Mouse (Mus musculus) kidney, postnatal 4 days (tissue): ENCODE data around the gene Sdccag8.
"Not testable (repeated sequence)": the region's sequence is repeated elsewhere in the genome, so short reads cannot be mapped to it uniquely, and the experiment has no call there.

Source experiments
- DNase-seq, 2 experiments: peaks; one replicate each; pipeline ENCODE4 v3.0.0; 2021; ENCODE audit warnings: mixed read lengths in 2 of 2

The Sdccag8 gene

DNA sequence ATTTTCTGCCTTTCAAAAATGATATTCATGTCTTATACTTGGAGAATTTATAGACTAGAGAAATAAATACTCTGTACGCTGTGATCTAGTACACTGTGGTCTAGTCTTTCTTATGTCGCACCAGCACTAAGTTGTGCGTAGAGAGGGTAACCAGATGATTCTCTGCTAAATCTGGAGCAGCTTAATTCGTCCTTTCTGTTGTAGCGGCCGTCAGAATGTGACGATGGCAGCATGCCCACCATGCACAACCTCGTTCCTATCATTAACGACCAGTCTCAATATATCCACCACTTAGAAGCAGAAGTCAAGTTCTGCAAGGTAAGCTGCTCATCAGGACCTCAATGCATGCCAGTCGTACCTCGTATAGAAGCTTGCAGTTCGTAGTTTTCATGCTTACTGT, 14.2 kb downstream of the Sdccag8 start:
- DNase-seq = no peak

DNA sequence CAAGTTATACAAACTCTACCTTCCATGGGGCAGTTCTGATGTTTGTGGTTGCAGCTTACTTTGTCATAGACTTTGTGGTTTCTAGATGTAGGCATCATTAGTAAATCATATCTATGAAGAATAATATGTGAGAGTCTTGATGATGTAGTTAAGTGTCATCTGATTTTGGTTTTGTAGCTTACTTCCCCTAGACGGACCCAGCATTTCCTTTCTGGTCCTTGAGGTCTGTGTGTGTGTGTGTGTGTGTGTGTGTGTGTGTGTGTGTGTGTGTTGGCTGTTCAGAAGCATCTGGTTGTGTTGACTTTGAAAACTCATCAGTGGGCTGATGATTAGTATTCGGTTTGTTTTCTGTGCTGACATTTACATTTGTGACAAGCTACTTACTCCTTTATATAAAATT, 17.6 kb downstream of the Sdccag8 start:
- no peak for DNase-seq

DNA sequence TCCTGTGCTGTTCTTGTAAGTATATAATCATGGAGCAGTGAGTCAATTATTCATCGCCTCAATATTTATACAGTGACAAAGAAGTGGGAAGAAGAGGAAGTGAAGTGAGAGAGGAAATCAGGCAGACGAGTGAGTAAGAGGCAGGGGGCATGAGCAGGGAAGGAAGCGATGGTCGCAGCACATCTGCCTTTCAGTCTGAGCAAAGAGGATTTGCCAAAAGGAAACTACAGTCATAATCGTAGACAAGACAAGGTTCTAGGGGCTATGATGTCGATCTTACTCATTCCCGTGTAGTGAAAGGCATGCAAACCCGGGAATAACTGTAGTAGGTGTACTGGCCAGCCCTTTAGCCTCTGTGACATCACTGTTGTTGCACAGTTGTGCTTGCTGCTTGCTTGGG, 18.1 kb downstream of the Sdccag8 start:
- DNase-seq = no peak

DNA sequence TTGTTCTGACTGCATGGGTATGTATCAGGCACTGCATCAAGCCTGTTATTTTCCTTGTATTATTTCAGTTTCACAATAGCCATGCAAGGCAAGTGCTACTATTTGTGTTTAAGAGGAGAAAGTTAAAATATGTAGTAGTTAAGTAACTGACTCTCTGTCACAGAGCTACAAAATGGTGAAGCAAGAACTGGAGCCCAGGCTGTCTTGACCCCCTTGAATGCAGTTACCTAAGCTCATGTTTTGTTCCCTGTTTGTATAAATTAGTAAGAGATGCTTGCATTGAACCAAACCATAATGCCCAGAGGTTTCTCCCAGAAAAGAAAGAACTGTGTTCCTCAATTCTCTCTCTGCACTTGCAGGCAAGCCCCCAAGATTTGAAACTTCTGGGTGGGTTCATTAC, 18.8 kb downstream of the Sdccag8 start:
- no peak for DNase-seq

DNA sequence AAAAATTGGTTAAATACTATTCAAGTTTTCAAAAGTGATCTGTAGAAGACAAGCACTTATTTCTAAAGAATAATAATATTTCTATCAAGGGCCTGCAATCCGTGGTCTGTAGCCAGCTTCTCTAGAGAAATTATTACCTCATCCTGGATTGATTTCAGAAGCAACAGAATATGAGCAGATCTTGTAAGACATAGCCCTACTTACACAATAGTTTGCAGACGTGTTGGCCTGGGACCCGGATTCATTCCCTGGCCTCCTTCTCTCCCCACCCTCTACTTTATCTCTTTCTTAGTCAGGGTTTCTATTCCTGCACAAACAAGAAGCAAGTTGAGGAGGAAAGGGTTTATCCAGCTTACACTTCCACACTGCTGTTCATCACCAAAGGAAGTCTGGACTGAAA, 19.5 kb downstream of the Sdccag8 start:
- no peak for DNase-seq

DNA sequence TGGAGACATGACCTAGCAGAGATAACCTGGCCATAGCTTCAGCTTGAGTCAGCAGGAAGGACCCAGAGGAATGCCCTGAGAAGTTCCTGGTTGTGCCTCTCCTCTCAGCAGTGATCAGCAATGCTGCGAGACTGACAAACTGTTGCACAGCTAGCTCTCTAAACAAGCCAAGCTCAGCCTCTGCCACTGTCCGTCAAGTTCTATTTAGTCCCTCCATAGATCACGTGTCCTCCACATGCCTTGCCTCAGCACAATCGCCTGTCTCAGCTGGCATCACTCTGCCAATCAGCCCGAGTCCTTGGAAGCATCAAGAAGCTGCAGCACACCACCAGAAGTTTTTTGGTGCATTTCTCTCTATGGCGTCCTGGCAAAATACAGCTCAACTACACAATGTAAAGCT, 20.4 kb downstream of the Sdccag8 start:
- DNase-seq = no peak

DNA sequence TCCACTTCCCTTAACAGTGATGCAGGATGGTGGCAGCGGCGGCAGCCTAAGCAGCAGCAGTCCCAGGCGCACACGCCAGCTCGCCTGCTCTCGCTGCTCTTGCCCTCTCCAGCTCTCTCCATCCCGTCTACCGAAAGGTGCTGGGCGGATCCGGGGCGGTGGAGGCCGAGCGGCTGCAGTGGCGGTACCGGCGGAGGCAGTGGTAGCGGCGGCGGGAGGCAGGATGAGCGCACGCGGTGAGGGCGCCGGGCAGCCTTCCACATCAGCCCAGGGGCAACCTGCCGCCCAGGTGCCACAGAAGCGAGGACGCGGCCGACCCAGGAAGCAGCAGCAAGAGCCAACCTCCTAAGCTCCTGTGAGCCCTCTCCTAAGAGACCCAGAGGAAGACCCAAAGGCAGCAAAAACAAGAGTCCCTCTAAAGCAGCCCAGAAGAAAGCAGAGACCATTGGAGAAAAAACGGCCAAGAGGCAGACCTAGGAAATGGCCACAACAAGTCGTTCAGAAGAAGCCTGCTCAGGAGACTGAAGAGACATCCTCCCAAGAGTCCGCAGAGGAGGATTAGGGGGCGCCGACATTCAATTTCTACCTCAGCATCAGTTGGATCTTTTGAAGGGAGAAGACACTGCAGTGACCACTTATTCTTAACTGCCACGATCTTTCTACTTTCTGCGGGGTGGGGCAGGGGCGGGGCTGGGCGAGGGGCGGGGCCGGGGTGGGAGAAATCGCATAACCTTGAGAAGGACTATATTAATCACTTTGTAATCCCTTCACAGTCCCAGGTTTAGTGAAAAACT, 21.2 kb downstream of the Sdccag8 start:
- DNase-seq = peak; percentile 37 to 50

DNA sequence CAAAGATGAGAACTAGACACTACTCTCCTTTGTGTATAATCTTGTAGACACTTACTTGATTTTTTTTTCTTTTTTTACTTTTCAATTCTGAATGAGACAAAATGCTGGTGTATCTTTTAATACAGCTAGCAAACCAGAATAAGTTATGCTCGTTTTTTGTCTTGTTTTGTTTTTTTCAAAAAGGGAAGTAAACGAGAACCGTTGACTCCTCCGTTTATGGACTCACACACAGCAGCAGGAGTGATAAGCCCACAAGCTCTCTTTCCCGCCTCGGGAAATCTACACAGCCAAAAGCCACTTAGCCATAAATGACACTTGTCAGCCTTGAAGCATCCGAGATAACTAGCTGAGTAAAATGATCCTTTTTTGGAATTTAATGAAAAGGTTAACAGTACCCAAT, 22.1 kb downstream of the Sdccag8 start:
- DNase-seq = not testable (repeated sequence)

DNA sequence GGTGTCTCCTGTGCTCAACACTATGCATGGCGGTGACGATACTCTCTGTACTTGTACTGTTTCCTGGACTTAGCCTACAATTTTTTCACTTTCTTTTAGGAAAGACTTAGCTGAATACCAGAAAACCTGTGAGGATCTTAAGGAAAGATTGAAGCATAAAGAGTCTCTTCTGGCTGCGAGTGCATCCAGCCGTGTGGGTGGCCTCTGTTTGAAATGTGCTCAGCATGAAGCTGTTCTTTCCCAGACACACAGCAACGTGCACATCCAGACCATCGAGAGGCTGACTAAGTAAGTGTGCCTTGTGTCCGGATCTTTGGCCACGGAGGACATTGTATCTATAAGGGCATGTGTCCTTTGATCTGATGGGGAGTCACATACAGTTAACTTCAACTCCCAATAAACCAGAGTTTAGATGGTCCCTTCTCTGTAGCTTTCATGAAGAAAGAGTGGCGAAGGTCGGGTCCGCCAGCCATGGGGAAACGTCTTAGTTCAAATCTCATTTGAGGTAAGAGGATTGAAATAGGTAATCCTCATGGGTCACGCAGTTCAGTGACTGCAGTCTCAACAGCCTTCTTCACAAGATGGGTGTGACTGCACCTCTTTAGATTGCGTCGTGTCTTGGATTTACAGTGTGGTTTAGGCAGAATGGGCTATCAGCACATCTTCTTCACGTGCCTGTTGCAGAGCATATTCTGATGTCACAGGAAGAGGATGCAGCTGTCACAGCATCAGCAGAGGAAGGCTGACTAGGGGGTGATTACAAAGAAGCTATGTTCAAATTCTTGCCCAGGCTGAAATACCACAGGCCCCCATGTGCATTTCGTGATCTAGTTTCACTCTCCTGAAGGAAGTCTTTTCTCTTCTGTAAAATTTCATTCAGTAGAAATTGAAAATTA, 30.9 kb downstream of the Sdccag8 start:
- DNase-seq = no peak

DNA sequence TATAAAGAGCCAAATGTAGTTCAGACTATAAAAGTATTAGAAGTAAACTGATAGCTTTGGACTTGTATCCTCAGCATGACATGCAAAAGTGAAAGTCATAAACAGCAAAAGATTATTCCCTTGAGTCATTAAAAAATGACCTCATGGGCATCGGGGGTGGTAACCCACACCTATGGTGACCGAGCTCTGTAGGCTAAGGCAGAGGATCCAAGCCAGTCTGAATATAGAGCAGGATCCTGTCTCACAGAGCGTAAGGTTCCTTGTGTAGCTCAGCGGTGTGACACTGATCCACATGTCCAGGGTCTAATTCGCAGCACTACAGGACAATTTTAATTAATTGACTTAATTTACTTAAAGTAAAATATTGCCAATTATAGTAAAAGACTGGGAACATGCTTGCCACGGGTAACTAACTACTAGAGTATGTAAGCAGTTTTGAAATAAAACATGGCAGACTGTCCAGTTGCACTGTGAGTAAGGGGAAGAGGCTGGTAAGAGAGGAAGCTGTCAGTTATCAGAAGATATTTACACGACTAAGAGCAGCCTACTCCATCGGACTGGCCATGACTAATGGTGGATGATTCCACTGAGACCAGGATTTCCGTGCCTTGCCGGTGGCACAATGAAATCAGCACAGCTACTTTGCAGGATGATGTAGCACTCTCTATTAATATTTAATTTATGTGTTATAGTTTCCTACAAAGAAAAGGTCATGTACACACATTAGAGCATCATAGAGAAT, 32.8 kb downstream of the Sdccag8 start:
- DNase-seq = no peak

DNA sequence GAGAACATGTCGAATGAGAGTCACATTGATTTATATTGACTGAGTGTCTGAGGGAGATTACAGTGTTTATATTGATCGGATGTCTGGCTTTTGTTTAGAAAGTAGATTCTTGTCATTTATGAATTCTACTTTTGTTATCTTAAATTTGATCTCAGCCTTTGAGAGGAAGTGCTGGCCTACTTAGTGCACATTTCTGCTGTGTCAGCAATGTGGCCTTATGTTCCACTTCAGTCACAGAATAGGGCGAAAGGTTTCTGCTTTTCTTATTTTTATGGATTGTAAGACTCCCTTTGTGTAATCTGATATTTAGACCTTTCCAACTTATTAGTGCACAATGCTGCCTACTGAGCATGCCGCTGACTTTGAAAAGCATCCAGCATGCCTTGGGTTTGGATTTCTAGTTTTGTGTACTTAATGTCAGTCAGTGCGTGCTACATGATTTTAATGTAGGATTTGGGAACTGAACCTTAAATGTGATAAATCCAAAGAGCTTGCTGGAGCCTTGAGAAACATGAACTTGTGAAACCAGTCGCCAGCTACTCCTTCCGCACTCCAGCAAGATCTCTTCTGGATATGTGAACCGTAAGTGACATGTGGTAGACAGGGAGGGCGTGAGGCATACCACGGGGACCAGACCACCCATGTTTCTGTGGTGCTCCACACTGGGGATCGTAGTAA, 34.3 kb downstream of the Sdccag8 start:
- no peak for DNase-seq

DNA sequence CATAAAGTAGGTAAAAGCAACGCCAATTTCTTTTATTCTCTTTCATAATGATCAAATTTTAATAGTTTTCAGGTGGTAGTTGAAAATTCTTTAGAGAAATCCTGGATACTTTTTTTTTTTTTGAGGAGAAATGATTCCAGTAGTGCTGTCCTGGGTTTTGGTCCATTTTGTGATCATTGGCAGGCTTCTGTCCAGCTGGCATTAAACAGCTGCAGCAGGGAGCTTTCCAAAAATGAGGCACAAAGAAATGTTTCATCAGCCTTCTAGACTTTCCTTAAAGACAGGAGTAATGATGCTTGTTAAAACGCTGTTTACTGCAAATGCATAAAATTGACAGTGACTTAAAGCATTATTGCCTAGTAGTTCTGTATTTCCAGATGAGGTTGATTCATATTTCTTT, 34.9 kb downstream of the Sdccag8 start:
- no peak for DNase-seq

DNA sequence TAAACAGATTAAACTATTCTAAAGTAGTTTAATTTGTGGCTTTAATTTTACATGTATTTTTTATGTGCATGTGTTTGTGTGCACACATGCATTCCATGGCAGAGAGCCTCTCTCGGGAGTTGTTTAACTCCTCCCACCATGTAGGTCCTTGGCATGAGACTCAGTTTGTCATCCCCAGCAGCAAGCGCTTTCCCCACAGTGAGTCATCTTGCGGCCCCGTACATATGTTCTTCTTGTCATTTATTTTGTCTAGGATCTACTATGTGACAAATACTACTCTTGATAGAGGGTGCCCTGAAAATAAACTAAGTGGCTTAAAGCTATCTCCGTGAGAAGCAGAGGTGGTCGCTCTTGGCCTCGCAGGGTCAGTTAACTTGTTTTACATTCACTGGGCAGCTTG, 36.9 kb downstream of the Sdccag8 start:
- no peak for DNase-seq

DNA sequence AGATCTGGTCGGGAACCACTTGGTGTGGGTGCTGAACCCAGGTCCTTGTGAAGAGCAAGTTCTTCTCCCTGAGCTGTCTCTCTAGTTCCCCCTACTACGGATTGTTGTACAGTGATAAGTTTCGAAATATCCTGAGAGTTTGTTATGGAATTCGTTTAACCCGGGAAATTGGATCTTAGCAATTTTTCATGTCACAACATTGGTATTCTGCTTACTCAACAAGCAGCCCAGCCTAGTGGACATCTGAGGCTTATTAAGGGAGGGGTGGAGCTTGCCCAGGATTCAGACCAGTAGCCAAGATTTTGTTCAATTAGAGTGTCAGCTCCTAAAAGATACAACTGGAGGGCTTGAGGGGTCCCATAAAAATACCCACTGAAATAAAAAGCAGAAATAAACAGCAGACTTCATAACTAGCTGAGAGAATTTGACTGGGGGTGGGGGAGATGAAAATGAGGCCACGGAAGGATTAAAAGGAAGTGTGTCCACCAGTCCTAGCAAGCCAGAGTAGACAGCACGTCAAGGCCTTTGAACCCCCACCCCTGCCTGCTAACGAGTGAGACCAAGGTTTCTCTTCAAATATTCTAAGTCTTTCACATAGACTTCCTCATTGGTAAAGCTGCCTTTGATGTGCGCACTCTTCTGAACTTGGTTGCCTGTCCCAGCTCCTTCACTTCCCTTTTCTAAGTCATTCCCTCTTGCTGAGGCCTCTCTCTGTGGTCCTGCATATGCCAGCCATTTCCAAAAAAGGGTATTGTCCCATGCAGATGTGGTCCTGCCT, 38.5 kb downstream of the Sdccag8 start:
- DNase-seq = no peak

DNA sequence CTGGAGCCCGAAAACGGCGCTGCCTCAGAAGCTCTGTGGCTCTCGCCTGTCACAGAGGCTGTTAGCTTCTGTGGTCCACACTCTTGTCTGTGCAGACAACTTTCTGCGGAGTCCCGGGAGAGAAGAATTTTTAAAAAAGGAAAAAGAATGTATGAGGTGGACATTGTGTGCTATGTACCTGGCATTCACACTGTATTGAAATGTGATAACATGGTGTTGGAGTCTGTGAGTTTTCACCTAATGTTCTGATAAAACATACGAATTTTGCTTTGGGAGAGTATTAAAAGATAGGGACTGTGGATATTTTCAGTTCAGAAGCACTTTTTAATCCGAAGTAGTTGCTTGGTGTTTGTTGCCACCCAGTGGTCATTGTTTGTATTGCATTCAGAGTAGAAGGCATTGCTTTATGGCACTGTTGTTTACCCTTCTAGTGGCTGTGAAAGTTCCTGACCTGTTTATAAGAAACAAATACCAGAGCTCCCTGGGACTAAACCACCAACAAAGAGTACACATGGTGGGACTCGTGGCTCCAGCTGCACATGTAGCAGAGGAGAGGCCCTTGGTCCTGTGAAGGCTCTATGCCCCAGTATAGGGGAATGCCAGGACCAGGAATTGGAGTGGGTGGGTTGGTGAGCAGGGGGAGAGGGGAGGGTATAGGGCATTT, 47.7 kb downstream of the Sdccag8 start:
- DNase-seq = peak; percentile 55 to 62

DNA sequence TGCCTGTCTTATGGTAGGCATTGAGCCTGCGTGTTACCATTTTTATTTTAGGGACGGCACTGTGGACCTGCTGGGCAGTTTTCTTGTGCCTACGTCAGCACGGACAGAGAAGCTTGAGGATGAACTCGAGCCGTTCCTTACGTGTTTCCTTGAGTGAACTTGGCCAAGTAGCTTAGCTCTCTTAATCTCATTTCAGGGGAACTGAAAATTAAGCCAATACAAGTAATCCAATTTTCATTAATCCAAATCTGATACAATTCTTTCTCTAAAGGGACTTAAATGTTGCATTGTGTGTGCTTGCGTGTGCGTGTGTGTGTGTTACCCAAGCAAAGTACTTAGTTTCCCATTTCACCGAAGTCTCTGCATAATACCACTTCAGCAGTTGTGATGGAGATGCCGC, 56.0 kb downstream of the Sdccag8 start:
- DNase-seq = no peak

DNA sequence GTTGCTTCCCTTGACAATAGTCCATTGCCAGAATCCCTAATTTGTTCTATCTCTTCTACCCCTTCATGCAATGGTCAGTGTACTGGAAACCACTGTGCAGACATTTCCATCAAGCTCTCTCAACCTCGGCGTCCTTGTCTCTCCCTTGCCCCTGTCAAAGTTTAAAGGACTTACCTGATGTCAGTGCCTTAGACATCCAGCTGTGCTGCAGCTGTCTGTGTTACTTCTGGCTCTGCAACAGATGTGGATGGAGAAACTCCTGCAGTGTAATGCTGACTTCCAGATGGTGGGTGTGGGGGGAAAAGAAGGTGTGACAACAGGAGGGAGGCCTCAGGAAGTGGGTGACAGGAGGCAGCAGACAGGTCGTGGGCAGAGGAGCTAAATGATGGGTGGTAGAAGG, 57.5 kb downstream of the Sdccag8 start:
- no peak for DNase-seq

DNA sequence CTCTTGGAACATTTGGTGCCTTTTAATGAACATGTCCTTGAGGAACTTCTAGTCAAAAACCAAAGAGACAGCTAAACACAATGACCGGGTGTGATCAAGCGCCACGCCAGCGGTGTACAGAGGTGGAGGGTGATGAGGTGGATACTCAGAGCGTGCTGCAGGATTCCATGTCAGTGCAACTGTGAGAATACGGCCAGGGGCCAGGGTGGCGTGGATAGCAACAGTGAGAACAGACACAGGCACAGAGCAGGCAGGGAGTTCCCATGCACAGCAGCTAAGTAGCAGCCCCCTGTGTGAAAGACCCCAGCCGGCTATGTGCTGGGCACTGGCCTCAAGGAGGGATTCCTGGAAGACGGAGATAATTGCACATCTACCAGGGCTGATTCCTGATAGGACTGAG, 59.0 kb downstream of the Sdccag8 start:
- DNase-seq = no peak

DNA sequence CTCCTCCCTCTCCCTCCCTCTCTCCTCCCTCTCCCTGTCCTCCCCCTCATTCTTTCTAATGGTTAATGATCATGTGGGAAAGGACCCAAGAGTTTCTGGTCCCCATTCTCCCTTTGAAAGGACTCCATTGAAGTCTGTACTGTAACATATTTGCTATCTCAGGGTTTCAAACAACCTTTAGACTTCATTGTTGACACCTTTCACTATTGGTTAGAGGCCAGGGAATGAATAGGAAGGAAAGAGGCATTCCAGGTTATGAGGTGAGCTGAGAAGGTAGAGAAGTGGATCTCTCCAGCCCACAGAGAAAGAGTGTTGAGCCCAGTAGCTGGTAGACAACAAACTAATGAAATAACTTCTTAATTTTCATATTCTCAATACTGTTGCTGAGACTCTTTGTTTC, 59.7 kb downstream of the Sdccag8 start:
- DNase-seq = no peak

DNA sequence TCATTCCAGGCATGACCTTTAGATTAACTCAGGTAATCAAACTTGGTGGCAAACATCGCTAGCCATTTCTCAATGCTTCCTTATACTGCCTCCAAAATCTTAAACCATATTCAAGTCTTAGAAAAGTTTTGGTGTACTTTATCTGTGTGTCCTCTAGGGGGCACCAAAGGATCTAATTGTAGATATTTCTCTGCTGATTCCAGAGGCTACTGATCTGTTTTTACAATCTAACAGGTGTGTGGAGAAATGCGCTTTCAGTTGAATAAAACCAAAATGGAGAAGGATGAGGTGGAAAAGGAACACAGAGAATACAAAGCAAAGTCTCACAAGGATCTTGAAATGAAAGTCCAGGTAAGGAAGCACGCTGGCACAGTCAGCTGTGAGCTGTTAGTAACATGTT, 63.3 kb downstream of the Sdccag8 start:
- DNase-seq = no peak

DNA sequence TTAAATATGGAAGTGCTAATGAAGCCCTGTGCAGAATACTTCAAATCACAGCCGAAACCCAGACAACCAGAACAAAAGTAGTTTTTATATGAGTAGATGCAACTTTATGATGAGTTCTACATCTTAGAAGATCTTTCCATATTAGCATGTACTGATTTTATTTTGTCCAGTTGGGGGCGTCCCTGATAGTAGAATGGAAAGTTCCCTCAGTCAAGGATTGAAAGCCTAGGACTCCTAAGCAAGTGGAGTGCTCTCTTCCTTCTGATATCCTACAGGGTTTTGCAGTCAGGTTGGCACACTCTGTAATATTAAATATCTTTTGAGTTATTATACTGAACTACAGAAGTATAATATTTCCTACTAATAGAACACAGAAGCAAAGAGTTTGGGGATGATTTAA, 64.5 kb downstream of the Sdccag8 start:
- DNase-seq = peak in 1 of 2 experiments; percentile 10
